Mouse (Mus musculus) cerebellum, adult 2 months (tissue): ENCODE results near the gene Sox1. TPM values are rescaled to one million over a fixed set of nuclear protein-coding genes. Genes with fewer than 3 reads are reported as not detected.

Source experiments
- DNase-seq, 2 experiments: peaks; one replicate each; pipeline ENCODE4 v3.0.0; 2021
- H3K27ac ChIP-seq: fragments of 200-500 bp; 2 replicates; pipeline ENCODE4 v1.5.1; 2012; ENCODE audit warnings: low read length, control low read depth, inconsistent platforms; ENCODE audit not compliant: insufficient read depth
- H3K27me3 ChIP-seq: fragments of 200-500 bp; 2 replicates; pipeline ENCODE4 v1.6.1; 2012; ENCODE audit warnings: inconsistent platforms, mild to moderate bottlenecking, low read length, moderate library complexity; ENCODE audit not compliant: control insufficient read depth, insufficient read depth
- H3K4me1 ChIP-seq: fragments of 200-500 bp; 2 replicates; pipeline ENCODE4 v1.6.1; 2011; ENCODE audit warnings: low read length; ENCODE audit not compliant: control insufficient read depth, insufficient read depth
- H3K4me3 ChIP-seq: fragments of 200-500 bp; replicated peaks from 2 replicates; pipeline ENCODE3; 2011; ENCODE audit warnings: mild to moderate bottlenecking, low read depth, low read length, control low read depth; ENCODE audit not compliant: insufficient read depth
- CTCF ChIP-seq: fragments of 200-500 bp; IDR thresholded peaks from 2 replicates; pipeline ENCODE4 v1.5.1; 2011; ENCODE audit warnings: low read depth, mild to moderate bottlenecking, control low read depth, low read length, moderate library complexity, borderline replicate concordance; ENCODE audit not compliant: insufficient read depth
- POLR2A ChIP-seq: fragments of 200-500 bp; IDR thresholded peaks from 2 replicates; pipeline ENCODE4 v1.6.1; 2011; ENCODE audit warnings: low read length, control low read depth, borderline replicate concordance; ENCODE audit not compliant: insufficient read depth
- WGBS: fragments of 180-500 bp; shearing (Covaris S2); methylation state at CpG from one replicate; pipeline ENCODE4 v1.1.7; 2018; 5-methylcytosine and 5-hydroxymethylcytosine counted together
- polyA plus RNA-seq: library from polyadenylated mRNA; depleted of rRNA; stranded (reverse); fragments of >200 nt; gene quantifications from 2 replicates; pipeline ENCODE4 v1.2.3, GENCODE M21; 2012

Sox1 gene
- polyA plus RNA-seq, 1 experiment: 8.2 TPM

DNA sequence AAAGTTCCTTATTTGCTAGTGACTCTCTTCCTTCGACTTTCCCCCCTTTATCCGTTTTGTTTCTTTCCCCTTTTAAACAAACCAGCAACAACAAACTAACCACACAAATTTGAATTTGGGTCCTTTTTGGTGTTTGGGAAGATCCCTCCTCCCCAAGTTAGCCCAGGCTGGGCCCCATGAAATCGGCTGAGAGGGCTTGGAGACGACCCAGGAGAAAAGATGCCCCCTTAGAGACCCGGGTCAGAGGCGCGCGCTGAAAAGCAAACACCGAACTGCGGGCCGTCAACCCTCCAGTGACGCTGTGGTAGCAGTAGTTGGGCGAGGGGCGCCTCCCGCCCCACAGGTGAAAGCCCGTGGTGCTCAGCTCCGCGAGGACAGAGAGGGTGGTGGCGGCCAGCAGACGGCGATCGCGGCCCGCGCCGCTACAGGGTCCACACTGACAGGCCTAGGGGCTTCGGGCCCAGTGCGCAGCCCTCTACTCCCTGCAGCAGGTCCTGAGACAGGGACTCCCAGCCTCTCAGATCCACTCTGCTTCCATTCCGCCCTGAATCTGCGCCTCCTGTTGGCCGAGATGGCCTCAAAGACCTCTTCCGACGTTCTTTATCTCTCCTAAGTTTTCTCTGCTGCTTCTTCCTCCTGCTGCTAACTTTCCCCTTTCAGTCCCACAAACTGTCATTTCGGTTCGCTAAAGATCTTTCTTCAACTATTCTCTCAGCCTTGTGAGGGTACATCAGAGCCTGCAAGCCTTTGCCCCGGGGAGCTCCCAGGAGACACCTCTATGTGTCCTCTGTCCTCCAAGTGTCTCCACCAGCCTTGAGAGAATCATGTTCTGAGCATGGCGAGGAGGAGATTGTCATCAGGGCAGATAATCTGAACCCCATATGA lies 3.5 kb upstream of the Sox1 start:
- WGBS: 8% methylated on average over 37 of the region's 37 CpGs
- no peaks in the 10 kb centered on the region for H3K4me1 ChIP-seq
- H3K27me3 ChIP-seq: peaks cover 14% of the 10 kb centered on the region; the same call in 1 of the 2 replicates
- H3K27ac ChIP-seq: no peak overlapping the region
- no peak for DNase-seq
- no peak overlapping the region for H3K4me3 ChIP-seq
- 0 out of 2 replicates have a peak, but pooled peaks have one; percentile 10 for TF ChIP-seq CTCF
- no peak for TF ChIP-seq POLR2A

DNA sequence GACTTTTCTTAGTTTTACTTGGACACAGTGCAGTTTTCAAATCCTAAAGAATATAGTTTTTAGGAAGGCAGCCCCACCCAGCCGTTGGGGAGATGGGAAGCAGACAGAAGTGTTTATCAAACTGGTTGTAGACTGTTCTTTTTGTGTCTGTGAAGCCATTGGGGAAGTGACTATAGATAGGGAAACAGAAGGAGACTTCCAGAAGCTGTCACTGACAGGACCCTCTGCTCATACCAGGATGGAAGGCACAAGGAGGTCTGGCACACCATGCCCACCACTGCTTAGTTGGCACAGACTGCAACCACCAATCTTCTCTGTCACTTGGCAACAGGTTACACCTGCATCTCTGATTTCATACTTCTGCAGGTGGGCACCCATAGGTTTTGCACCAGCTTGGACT lies 2.3 kb upstream of the Sox1 start:
- no peak overlapping the region for H3K4me3 ChIP-seq
- 59% methylated on average over 1 of the region's 1 CpGs for WGBS
- H3K27ac ChIP-seq: no peak overlapping the region
- no peaks in the 10 kb centered on the region for H3K4me1 ChIP-seq
- H3K27me3 ChIP-seq: peaks cover 13% of the 10 kb centered on the region; the same call in 1 of the 2 replicates
- no peak for TF ChIP-seq POLR2A
- DNase-seq: no peak

DNA sequence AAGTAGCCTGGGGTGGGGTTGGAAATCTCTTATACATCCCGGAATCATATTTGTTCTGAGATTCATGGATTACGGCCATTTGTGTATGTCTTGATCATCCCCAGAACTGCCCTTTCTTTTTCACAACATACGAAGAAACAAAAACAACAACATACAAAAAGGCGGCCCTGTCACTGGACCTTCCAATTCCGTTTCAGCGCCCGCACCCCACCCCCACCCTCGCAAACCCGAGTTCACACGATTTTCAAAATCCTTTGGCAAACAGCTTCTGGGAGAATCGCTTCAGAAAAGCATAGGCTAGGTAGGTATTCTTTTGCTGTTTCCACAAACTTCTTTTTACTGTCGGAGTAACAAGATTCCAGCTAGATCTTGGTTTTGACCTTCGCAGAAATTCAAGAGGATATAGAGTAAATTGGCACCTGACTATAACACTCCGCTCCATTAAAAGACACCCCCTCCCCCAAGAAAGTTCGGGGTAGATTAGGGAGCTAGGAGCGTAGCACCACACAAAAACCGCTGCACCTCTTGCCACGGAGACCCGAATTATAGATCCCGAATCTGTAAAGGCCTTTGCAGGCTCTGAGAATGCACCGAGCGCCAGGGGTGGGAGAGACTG lies 602 bp upstream of the Sox1 start:
- 8% methylated on average over 22 of the region's 22 CpGs for WGBS

DNA sequence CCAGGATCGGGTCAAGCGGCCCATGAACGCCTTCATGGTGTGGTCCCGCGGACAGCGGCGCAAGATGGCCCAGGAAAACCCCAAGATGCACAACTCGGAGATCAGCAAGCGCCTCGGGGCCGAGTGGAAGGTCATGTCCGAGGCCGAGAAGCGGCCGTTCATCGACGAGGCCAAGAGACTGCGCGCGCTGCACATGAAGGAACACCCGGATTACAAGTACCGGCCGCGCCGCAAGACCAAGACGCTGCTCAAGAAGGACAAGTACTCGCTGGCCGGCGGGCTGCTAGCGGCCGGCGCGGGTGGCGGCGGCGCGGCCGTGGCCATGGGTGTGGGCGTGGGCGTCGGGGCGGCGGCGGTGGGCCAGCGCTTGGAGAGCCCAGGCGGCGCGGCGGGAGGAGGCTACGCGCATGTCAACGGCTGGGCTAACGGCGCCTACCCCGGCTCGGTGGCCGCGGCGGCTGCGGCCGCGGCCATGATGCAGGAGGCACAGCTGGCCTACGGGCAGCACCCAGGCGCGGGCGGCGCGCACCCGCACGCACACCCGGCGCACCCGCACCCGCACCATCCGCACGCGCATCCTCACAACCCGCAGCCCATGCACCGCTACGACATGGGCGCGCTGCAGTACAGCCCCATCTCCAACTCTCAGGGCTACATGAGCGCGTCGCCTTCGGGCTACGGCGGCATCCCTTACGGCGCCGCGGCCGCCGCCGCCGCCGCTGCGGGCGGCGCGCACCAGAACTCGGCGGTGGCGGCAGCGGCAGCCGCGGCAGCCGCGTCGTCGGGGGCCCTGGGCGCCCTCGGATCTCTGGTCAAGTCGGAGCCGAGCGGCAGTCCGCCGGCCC lies 1.6 kb downstream of the Sox1 start:
- DNase-seq: no peak
- Histone ChIP-seq H3K4me1 (no peaks in the 10 kb centered on the region), H3K27me3 (peaks cover 5% of the 10 kb centered on the region; the same call in 1 of the 2 replicates), H3K27ac (no peak overlapping the region), H3K4me3 (no peak overlapping the region)
- WGBS: under 1% methylated on average over 113 of the region's 118 CpGs
- TF ChIP-seq CTCF: no peak
- no peak for TF ChIP-seq POLR2A

More for the DNA sequence above, 602 bp upstream of the Sox1 start:
- TF ChIP-seq POLR2A: no peak
- no peak for TF ChIP-seq CTCF
- Histone ChIP-seq H3K4me3 (no peak overlapping the region), H3K4me1 (no peaks in the 10 kb centered on the region), H3K27ac (no peak overlapping the region), H3K27me3 (peaks cover 11% of the 10 kb centered on the region; the same call in 1 of the 2 replicates)
- no peak for DNase-seq

DNA sequence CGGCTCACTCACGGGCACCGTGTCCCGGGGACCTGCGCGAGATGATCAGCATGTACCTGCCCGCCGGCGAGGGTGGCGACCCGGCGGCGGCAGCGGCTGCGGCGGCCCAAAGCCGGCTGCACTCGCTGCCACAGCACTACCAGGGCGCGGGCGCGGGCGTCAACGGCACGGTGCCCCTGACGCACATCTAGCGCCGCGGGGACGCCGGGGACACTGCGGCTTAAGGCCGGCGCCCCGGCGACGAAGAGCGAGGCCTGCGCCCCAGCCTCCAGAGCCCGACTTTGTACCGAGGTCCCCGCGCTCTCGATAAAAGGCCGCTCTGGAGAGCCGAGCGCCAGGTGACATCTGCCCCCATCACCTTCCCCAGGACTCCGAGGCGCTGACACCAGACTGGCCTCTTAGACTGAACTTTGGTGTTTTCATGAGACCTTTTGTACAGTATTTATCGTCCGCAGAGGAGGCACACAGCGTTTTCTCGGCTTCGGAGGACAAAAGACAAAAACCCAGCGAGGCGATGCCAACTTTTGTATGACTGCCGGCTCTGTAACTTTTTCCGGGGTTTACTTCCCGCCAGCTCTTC lies 2.3 kb downstream of the Sox1 start:
- Histone ChIP-seq H3K27ac (no peak overlapping the region), H3K4me3 (peak overlapping the region; percentile 25), H3K27me3 (peaks cover 4% of the 10 kb centered on the region; the same call in 1 of the 2 replicates), H3K4me1 (no peaks in the 10 kb centered on the region)
- no peak for TF ChIP-seq CTCF
- no peak for TF ChIP-seq POLR2A
- no peak for DNase-seq
- 2% methylated on average over 59 of the region's 59 CpGs for WGBS

DNA sequence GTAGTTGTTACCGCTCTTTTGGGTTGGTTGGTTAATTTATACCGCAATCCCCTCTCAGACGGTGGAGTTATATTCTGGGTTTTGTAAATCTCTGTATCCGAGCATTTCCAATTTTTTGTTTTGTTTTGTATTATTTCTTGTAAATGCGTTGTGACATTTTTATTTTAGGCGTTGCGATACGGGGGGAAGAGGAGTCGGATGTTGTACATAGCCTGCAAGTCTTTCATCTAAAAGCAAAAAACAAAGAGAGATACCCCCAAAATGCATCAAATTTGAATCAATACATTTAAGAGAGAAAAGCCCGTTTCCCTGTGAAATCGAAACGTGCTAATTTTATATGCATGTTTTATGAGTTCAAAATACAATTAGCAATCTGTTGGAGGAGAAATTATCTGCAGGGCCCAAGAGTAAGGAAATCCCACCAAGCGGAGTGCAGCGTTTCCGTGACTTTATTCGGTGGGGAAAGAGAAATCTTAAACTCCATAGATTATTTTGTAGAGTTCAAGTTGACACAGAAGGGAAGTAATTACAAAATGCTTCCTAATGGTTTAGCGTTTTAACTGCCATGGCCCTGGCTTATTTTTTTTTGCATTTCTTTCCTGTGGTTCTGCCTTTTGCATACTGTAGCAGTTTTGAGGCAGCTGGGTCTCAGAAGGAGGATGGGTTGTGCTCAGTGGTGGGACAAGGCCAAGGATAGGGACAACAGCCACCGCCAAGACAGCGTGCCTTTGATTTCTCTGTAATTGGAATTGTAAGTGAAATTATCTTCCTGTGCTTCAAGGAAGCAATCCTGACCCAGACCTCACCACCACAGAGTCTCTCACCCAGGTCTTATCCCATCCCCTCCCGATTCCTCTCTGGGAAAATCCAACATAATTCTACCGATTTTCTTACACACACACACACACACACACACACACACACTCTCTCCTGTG lies 3.2 kb downstream of the Sox1 start:
- Histone ChIP-seq H3K27me3 (peaks cover 3% of the 10 kb centered on the region; the same call in 1 of the 2 replicates), H3K27ac (no peak overlapping the region), H3K4me3 (peak overlapping the region; percentile 25), H3K4me1 (no peaks in the 10 kb centered on the region)
- TF ChIP-seq POLR2A: no peak
- TF ChIP-seq CTCF: no peak
- 28% methylated on average over 21 of the region's 21 CpGs for WGBS
- DNase-seq: no peak
